Mouse (Mus musculus) midbrain, embryonic 14.5 days (tissue): ENCODE measurements at regions not wholly inside any gene's neighbourhood (a gene's known extent, or its start where the extent isn't known, plus 50 kb on each side); places are given as distances from the start of the nearest gene placed in this dataset.

Source experiments
- ATAC-seq: fragments of 200-750 bp; cut with Nextera tagmentation; 2 replicates; pipeline ENCODE4 v1.8.0; 2017; ENCODE audit warnings: moderate number of reproducible peaks, moderate library complexity; ENCODE audit not compliant: low FRiP score, low TSS enrichment
- DNase-seq: peaks from one replicate; pipeline ENCODE4 v3.0.0-alpha.2; 2015
- H3K27ac ChIP-seq: fragments of 300-500 bp; sonication (generic); replicated peaks from 2 replicates; pipeline ENCODE4 v1.5.1; 2014; ENCODE audit warnings: mild to moderate bottlenecking, low read depth, low read length, moderate library complexity
- H3K27me3 ChIP-seq: fragments of 300-500 bp; sonication (generic); 2 replicates; pipeline ENCODE4 v1.6.1; 2014; ENCODE audit warnings: low read length, control low read depth, mixed read lengths; ENCODE audit not compliant: control insufficient read depth, insufficient read depth
- H3K36me3 ChIP-seq: fragments of 300-500 bp; sonication (generic); 2 replicates; pipeline ENCODE4 v1.6.1; 2014; ENCODE audit warnings: low read length, control low read depth; ENCODE audit not compliant: control insufficient read depth, insufficient read depth
- H3K4me1 ChIP-seq: fragments of 300-500 bp; sonication (generic); 2 replicates; pipeline ENCODE4 v1.6.1; 2014; ENCODE audit warnings: mild to moderate bottlenecking, antibody characterized with exemption, low read length, control low read depth; ENCODE audit not compliant: control insufficient read depth, insufficient read depth
- H3K4me2 ChIP-seq: fragments of 300-500 bp; sonication (generic); 2 replicates; pipeline ENCODE4 v1.6.1; 2014; ENCODE audit warnings: mild to moderate bottlenecking, low read length, moderate library complexity
- H3K4me3 ChIP-seq: fragments of 300-500 bp; sonication (generic); replicated peaks from 2 replicates; pipeline ENCODE4 v1.5.1; 2014; ENCODE audit warnings: low read depth, low read length
- H3K9ac ChIP-seq: fragments of 300-500 bp; sonication (generic); replicated peaks from 2 replicates; pipeline ENCODE4 v1.6.1; 2014; ENCODE audit warnings: mild to moderate bottlenecking, low read length, moderate library complexity
- H3K9me3 ChIP-seq: fragments of 300-500 bp; sonication (generic); 2 replicates; pipeline ENCODE4 v1.6.1; 2016; ENCODE audit warnings: low read length, control low read depth, mixed read lengths; ENCODE audit not compliant: control insufficient read depth
- WGBS: fragments of 180-500 bp; shearing (Covaris S2); extraction: QIAGEN DNeasy Blood & Tissue Kit; methylation state at CpG from one replicate; pipeline ENCODE4 v1.1.7; 2014; 5-methylcytosine and 5-hydroxymethylcytosine counted together

DNA sequence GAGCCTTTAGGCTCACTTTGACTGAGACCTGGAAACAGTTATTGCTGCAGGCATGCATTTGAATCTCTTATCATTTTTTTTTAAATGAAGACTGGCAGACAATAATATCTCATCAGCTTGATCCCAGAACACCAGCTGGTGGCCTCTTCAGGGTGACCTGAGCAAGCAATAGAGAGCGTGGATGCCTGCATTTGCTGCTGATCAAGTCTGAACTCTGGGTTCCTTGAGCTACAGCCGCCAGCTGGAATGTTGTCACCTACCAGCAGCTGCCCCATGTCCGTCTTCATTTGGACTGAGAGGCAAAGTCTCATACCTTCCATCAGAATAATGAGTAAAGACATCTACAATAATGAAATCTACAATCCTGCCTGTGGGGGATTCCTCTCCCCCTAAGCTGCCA, 2466.3 kb upstream of the 5930422O12Rik start:
- no peak overlapping the region for H3K4me3 ChIP-seq
- H3K36me3 ChIP-seq = no peaks in the 10 kb centered on the region
- 55% methylated on average over 3 of the region's 3 CpGs for WGBS
- DNase-seq (peak; percentile 19), ATAC-seq (no peak; the same call in 1 of the 2 replicates)
- H3K27ac ChIP-seq = no peak overlapping the region
- no peaks in the 10 kb centered on the region for H3K9me3 ChIP-seq
- H3K4me2 ChIP-seq = no peak overlapping the region
- H3K27me3 ChIP-seq = no peaks in the 10 kb centered on the region
- no peaks in the 10 kb centered on the region for H3K4me1 ChIP-seq
- no peak overlapping the region for H3K9ac ChIP-seq

DNA sequence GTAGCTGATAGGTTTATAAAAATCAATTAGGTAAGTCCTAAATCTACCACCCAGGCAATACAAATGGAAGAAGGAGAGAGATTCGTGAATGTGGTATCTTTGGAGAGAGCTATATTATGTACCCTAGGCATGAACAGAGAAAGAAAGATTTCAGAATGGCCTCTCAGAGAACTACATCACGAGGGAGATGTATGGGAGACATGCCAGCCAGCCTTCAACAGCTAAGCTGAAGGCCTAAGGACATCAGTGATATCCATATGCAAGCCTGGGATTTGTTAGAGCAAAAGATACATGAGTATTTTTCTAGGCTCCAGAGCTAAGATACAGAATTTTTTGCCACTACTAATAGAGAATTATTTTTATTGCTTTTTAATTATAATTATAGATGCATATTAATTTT, 2445.7 kb upstream of the 5930422O12Rik start:
- ATAC-seq = no peak
- no peak overlapping the region for H3K27ac ChIP-seq
- no peak overlapping the region for H3K4me2 ChIP-seq
- H3K4me3 ChIP-seq = no peak overlapping the region
- WGBS = 76% methylated on average over 2 of the region's 2 CpGs
- no peak for DNase-seq
- no peaks in the 10 kb centered on the region for H3K36me3 ChIP-seq
- H3K9ac ChIP-seq = no peak overlapping the region
- H3K27me3 ChIP-seq = no peaks in the 10 kb centered on the region
- no peaks in the 10 kb centered on the region for H3K9me3 ChIP-seq
- no peaks in the 10 kb centered on the region for H3K4me1 ChIP-seq

DNA sequence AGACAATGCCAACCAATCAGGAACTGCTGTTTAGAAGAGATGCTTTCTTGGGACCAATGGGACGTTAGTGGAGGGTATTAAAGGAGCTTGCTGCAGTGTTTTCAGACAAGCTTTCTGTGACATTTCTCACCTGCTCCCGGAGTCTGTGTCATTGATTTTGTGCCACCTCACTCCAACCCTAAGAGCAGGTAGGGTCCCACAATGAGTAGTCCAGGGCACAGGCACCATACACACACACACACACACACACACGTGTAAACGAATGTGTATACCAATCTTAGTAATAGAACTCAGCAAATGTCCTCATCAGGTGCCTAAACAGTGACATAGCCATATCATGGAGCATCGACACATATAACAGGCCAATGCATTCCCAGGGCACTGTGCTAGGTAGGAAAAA, 2440.5 kb upstream of the 5930422O12Rik start:
- DNase-seq (no peak), ATAC-seq (no peak)
- no peak overlapping the region for H3K27ac ChIP-seq
- H3K4me2 ChIP-seq = no peak overlapping the region
- 77% methylated on average over 5 of the region's 5 CpGs for WGBS
- no peak overlapping the region for H3K4me3 ChIP-seq
- H3K9me3 ChIP-seq = no peaks in the 10 kb centered on the region
- no peaks in the 10 kb centered on the region for H3K36me3 ChIP-seq
- no peak overlapping the region for H3K9ac ChIP-seq
- no peaks in the 10 kb centered on the region for H3K4me1 ChIP-seq
- H3K27me3 ChIP-seq = no peaks in the 10 kb centered on the region

DNA sequence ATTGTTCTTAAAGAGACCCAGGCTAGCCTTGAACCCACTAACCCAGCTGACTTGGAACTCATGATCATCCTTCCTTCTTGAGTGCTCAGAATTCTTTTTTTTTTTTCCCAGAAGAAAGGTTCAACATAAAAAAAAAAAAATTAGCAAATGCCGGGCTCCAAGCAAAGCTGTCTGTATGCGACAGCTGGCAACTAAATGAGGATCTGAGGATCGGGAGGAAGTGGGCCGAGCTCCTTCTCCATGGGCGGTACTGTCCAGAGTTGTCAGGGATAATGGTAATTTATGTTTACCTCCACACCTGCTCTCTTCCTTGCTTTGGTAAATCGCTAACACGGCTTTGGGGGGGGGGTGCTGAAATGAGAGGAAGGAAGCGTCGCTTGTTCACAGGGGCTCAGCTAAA, 2429.9 kb upstream of the 5930422O12Rik start:
- no peak for DNase-seq
- no peak overlapping the region for H3K9ac ChIP-seq
- no peak overlapping the region for H3K4me2 ChIP-seq
- no peaks in the 10 kb centered on the region for H3K4me1 ChIP-seq
- 83% methylated on average over 9 of the region's 9 CpGs for WGBS
- no peak for ATAC-seq
- H3K9me3 ChIP-seq = no peaks in the 10 kb centered on the region
- no peaks in the 10 kb centered on the region for H3K36me3 ChIP-seq
- H3K27me3 ChIP-seq = no peaks in the 10 kb centered on the region
- no peak overlapping the region for H3K27ac ChIP-seq
- H3K4me3 ChIP-seq = no peak overlapping the region

DNA sequence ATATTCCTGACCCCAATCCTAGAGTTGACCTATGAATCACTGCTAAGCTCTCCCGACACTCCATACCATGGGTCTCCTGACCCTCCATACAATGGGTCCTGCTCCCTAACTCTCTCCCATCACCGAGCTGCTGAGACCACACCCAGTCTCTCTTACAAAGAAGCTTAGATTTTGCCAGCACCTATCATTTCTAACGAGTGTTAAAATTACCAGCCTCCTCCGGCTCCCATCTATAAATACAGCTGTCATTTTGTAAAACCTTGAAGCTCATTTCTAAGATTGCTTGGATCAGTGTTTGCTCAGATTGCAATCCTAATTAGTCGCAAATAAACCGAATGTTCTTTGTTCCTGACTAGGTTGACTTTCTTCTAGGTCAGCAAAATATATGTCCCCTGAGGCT, 2428.4 kb upstream of the 5930422O12Rik start:
- Histone ChIP-seq H3K27ac (no peak overlapping the region), H3K36me3 (no peaks in the 10 kb centered on the region), H3K4me1 (no peaks in the 10 kb centered on the region), H3K4me3 (no peak overlapping the region), H3K27me3 (no peaks in the 10 kb centered on the region), H3K9ac (no peak overlapping the region), H3K9me3 (no peaks in the 10 kb centered on the region), H3K4me2 (no peak overlapping the region)
- no peak for ATAC-seq
- no peak for DNase-seq
- WGBS = 90% methylated on average over 6 of the region's 6 CpGs

DNA sequence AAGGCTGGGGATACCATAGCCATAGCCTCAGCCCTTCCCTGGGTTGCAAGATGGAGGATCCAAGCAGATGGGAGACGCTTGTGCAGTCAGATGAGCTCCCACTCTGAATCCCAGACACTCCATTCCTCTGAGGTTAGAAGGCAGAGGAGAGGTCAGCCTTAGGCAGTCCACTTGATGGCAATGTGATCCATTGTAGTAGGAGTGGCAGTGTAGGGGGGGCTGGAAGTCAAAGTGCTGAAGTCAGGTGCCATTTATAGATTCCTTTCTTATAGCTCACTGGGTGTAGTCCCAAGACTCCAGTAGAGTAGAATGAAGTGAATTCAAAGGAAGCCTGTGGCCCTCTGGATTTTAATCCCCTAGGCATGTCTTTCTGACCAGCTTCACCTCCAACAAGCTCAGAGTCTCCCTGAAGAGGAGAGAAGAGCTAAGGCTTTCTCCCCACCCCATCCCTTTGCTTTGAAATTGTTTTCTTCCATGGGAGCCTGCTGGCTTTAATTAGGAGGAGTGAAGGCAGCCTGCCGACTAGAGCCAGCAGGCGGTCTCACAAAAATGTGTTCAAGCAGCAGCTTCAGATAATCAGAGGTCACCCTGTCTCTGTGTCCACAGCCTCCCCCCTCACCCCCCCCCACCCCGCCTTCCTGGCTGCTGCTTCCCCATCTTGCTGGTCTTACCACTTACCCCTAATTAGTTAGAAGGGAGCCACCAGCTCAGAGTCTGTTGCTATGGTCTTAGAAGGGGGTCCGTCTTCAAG, 2426.4 kb upstream of the 5930422O12Rik start:
- Histone ChIP-seq H3K27ac (no peak overlapping the region), H3K4me1 (no peaks in the 10 kb centered on the region), H3K4me3 (no peak overlapping the region), H3K36me3 (no peaks in the 10 kb centered on the region), H3K9ac (no peak overlapping the region), H3K9me3 (no peaks in the 10 kb centered on the region), H3K4me2 (no peak overlapping the region), H3K27me3 (no peaks in the 10 kb centered on the region)
- 32% methylated on average over 5 of the region's 5 CpGs for WGBS
- ATAC-seq = no peak
- peak; percentile 27 for DNase-seq

DNA sequence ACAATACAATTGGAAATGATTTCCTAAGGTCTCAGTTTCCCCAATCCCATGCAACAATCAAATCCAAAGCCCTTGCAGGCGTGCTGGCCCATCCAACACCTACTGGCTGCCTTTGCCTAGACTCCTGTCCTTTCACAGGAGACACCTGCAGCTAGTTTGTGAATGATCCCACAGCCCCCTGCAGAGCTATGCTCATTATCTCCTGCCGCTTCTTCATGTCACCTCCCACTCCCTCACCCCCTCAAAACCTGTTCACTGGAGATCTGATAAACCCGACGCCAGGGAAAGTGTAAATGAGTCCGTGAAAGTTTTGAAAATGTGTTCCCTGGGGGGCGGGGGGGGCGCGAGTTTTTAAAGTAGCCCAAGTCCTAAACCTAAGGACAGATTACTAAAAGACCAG, 2420.2 kb upstream of the 5930422O12Rik start:
- WGBS = 64% methylated on average over 8 of the region's 8 CpGs
- no peaks in the 10 kb centered on the region for H3K36me3 ChIP-seq
- DNase-seq (no peak), ATAC-seq (no peak)
- no peak overlapping the region for H3K27ac ChIP-seq
- no peaks in the 10 kb centered on the region for H3K4me1 ChIP-seq
- H3K9ac ChIP-seq = no peak overlapping the region
- H3K4me3 ChIP-seq = no peak overlapping the region
- H3K9me3 ChIP-seq = no peaks in the 10 kb centered on the region
- no peaks in the 10 kb centered on the region for H3K27me3 ChIP-seq
- no peak overlapping the region for H3K4me2 ChIP-seq

DNA sequence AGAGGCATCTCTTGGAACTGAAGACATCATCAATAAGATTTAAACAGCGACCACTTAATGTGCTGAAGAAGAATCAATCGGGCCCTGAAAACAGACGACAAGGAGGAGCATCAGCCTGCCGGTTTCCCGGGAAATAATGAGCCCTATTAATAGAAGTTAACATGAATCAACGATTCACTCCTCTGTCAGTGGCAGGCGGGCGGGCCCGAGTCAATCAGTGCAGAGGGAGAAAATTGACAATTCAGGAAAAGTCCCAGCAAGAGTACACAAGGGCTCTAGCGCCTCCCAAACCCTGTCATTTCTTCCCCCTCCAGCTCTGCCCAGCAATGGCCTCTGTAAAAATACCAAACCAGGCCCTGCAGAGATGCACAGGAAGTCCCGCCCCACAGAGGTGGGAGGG, 2416.4 kb upstream of the 5930422O12Rik start:
- Histone ChIP-seq H3K36me3 (no peaks in the 10 kb centered on the region), H3K4me1 (no peaks in the 10 kb centered on the region), H3K9me3 (no peaks in the 10 kb centered on the region), H3K27me3 (no peaks in the 10 kb centered on the region), H3K4me3 (no peak overlapping the region), H3K9ac (no peak overlapping the region), H3K4me2 (no peak overlapping the region), H3K27ac (no peak overlapping the region)
- WGBS = 68% methylated on average over 11 of the region's 11 CpGs
- ATAC-seq (no peak), DNase-seq (no peak)
